Mouse (Mus musculus): ENCODE results near the gene Cnpy1. TPM values are rescaled to one million over a fixed set of nuclear protein-coding genes. Genes with fewer than 3 reads are reported as not detected.

Gene Cnpy1
- polyA plus RNA-seq, 1 experiment, result not detected

- Histone ChIP-seq H3K4me1 (replicated peaks; ENCODE audit: control insufficient read depth, insufficient read depth, low read length) (no peaks in the 10 kb centered on the region), H3K27me3 (ENCODE audit: control insufficient read depth, insufficient read depth, low read length) (peaks cover 12% of the 10 kb centered on the region), H3K27ac (ENCODE audit: control insufficient read depth, insufficient read depth, low read length) (no peak overlapping the region), H3K36me3 (ENCODE audit: control insufficient read depth, insufficient read depth, low read length) (no peaks in the 10 kb centered on the region), H3K4me3 (ENCODE audit: control insufficient read depth, insufficient read depth, low read length) (no peak overlapping the region)
- no peak for DNase-seq
- TF ChIP-seq CTCF (IDR thresholded peaks at IDR 0.05; ENCODE audit: borderline replicate concordance, control insufficient read depth, extremely low read depth, insufficient read depth, low read length, poor library complexity) (no peak), POLR2A (IDR thresholded peaks at IDR 0.05; ENCODE audit: control insufficient read depth, extremely low read depth, insufficient read depth, low read length, poor library complexity) (no peak)
- 70% methylated on average over 7 of the region's 7 CpGs for WGBS
Observed at GRCm38 (mm10) chr5:28179237-28179790, 66.3 kb downstream of the Cnpy1 start.

- no peaks in the 10 kb centered on the region for H3K36me3 ChIP-seq (ENCODE audit: control insufficient read depth, insufficient read depth, low read length)
- no peak overlapping the region for H3K27ac ChIP-seq (ENCODE audit: control insufficient read depth, insufficient read depth, low read length)
- no peak overlapping the region for H3K4me3 ChIP-seq (ENCODE audit: control insufficient read depth, insufficient read depth, low read length)
- TF ChIP-seq CTCF (IDR thresholded peaks at IDR 0.05; ENCODE audit: borderline replicate concordance, control insufficient read depth, extremely low read depth, insufficient read depth, low read length, poor library complexity) (no peak), POLR2A (IDR thresholded peaks at IDR 0.05; ENCODE audit: control insufficient read depth, extremely low read depth, insufficient read depth, low read length, poor library complexity) (no peak)
- no peak for DNase-seq
- 35% methylated on average over 5 of the region's 5 CpGs for WGBS
- H3K27me3 ChIP-seq (ENCODE audit: control insufficient read depth, insufficient read depth, low read length), result peaks cover 12% of the 10 kb centered on the region
- H3K4me1 ChIP-seq (replicated peaks; ENCODE audit: control insufficient read depth, insufficient read depth, low read length), result no peaks in the 10 kb centered on the region
Observed at GRCm38 (mm10) chr5:28178322-28178721, 67.3 kb downstream of the Cnpy1 start.

- peaks cover 21% of the 10 kb centered on the region for H3K27me3 ChIP-seq (ENCODE audit: control insufficient read depth, insufficient read depth, low read length)
Observed at GRCm38 (mm10) chr5:28176585-28176984, 69.0 kb downstream of the Cnpy1 start.

GRCm38 (mm10) chr5:28176023-28176422, 69.6 kb downstream of the Cnpy1 start:
- WGBS, result 9% methylated on average over 4 of the region's 4 CpGs
- Histone ChIP-seq H3K4me3 (ENCODE audit: control insufficient read depth, insufficient read depth, low read length) (no peak overlapping the region), H3K27ac (ENCODE audit: control insufficient read depth, insufficient read depth, low read length) (no peak overlapping the region), H3K27me3 (ENCODE audit: control insufficient read depth, insufficient read depth, low read length) (peaks cover 24% of the 10 kb centered on the region), H3K36me3 (ENCODE audit: control insufficient read depth, insufficient read depth, low read length) (no peaks in the 10 kb centered on the region), H3K4me1 (replicated peaks; ENCODE audit: control insufficient read depth, insufficient read depth, low read length) (no peaks in the 10 kb centered on the region)
- TF ChIP-seq POLR2A (IDR thresholded peaks at IDR 0.05; ENCODE audit: control insufficient read depth, extremely low read depth, insufficient read depth, low read length, poor library complexity) (no peak), CTCF (IDR thresholded peaks at IDR 0.05; ENCODE audit: borderline replicate concordance, control insufficient read depth, extremely low read depth, insufficient read depth, low read length, poor library complexity) (no peak)
- no peak for DNase-seq

More at GRCm38 (mm10) chr5:28176585-28176984, 69.0 kb downstream of the Cnpy1 start:
- WGBS, result 25% methylated on average over 2 of the region's 2 CpGs
- H3K36me3 ChIP-seq (ENCODE audit: control insufficient read depth, insufficient read depth, low read length), result no peaks in the 10 kb centered on the region
- no peaks in the 10 kb centered on the region for H3K4me1 ChIP-seq (replicated peaks; ENCODE audit: control insufficient read depth, insufficient read depth, low read length)
- DNase-seq, result no peak
- no peak for TF ChIP-seq POLR2A (IDR thresholded peaks at IDR 0.05; ENCODE audit: control insufficient read depth, extremely low read depth, insufficient read depth, low read length, poor library complexity)
- no peak for TF ChIP-seq CTCF (IDR thresholded peaks at IDR 0.05; ENCODE audit: borderline replicate concordance, control insufficient read depth, extremely low read depth, insufficient read depth, low read length, poor library complexity)
- H3K27ac ChIP-seq (ENCODE audit: control insufficient read depth, insufficient read depth, low read length), result no peak overlapping the region
- no peak overlapping the region for H3K4me3 ChIP-seq (ENCODE audit: control insufficient read depth, insufficient read depth, low read length)

GRCm38 (mm10) chr5:28175570-28175919, 70.1 kb downstream of the Cnpy1 start:
- peaks cover 25% of the 10 kb centered on the region for H3K27me3 ChIP-seq (ENCODE audit: control insufficient read depth, insufficient read depth, low read length)
- WGBS, result 3% methylated on average over 10 of the region's 10 CpGs
- TF ChIP-seq CTCF (IDR thresholded peaks at IDR 0.05; ENCODE audit: borderline replicate concordance, control insufficient read depth, extremely low read depth, insufficient read depth, low read length, poor library complexity) (no peak), POLR2A (IDR thresholded peaks at IDR 0.05; ENCODE audit: control insufficient read depth, extremely low read depth, insufficient read depth, low read length, poor library complexity) (no peak)
- H3K36me3 ChIP-seq (ENCODE audit: control insufficient read depth, insufficient read depth, low read length), result no peaks in the 10 kb centered on the region
- no peak overlapping the region for H3K27ac ChIP-seq (ENCODE audit: control insufficient read depth, insufficient read depth, low read length)
- no peak for DNase-seq
- no peak overlapping the region for H3K4me3 ChIP-seq (ENCODE audit: control insufficient read depth, insufficient read depth, low read length)
- H3K4me1 ChIP-seq (replicated peaks; ENCODE audit: control insufficient read depth, insufficient read depth, low read length), result no peaks in the 10 kb centered on the region

- Histone ChIP-seq H3K4me1 (replicated peaks; ENCODE audit: control insufficient read depth, insufficient read depth, low read length) (no peaks in the 10 kb centered on the region), H3K4me3 (ENCODE audit: control insufficient read depth, insufficient read depth, low read length) (no peak overlapping the region), H3K27ac (ENCODE audit: control insufficient read depth, insufficient read depth, low read length) (no peak overlapping the region), H3K27me3 (ENCODE audit: control insufficient read depth, insufficient read depth, low read length) (peaks cover 25% of the 10 kb centered on the region), H3K36me3 (ENCODE audit: control insufficient read depth, insufficient read depth, low read length) (no peaks in the 10 kb centered on the region)
- 9% methylated on average over 24 of the region's 24 CpGs for WGBS
- no peak for DNase-seq
- TF ChIP-seq POLR2A (IDR thresholded peaks at IDR 0.05; ENCODE audit: control insufficient read depth, extremely low read depth, insufficient read depth, low read length, poor library complexity), result no peak
- no peak for TF ChIP-seq CTCF (IDR thresholded peaks at IDR 0.05; ENCODE audit: borderline replicate concordance, control insufficient read depth, extremely low read depth, insufficient read depth, low read length, poor library complexity)
Observed at GRCm38 (mm10) chr5:28174876-28175569, 70.6 kb downstream of the Cnpy1 start.

All from thymus, adult 2 months (tissue).